Mouse (Mus musculus) hematopoietic stem cell, adult 5-6 weeks (primary cell): Measurements from ENCODE around the gene Prkab1. TPM values are rescaled to one million over a fixed set of nuclear protein-coding genes. Genes with fewer than 3 reads are reported as not detected.

Source experiments
- ATAC-seq, 2 experiments: fragments of 125-278 bp in 1 of 2; replicated peaks in 1 of 2; 2 replicates each; pipeline ENCODE4 v1.8.0; 2016 to 2017; ENCODE audit warnings: inconsistent platforms in 2 of 2, mild to moderate bottlenecking in 2 of 2, moderate number of reproducible peaks in 2 of 2, low read depth in 1 of 2, moderate TSS enrichment in 1 of 2; ENCODE audit not compliant: low FRiP score in 2 of 2, poor library complexity in 2 of 2, severe bottlenecking in 2 of 2, insufficient read depth in 1 of 2, low TSS enrichment in 1 of 2
- total RNA-seq: library from RNA; stranded (forward); fragments of 172-1452, 232-1000 nt; gene quantifications from 2 replicates; pipeline ENCODE4 v1.2.3, GENCODE M21; 2017

Prkab1 gene
- total RNA-seq: 38.0 and 49.0 TPM in 2 replicates

DNA sequence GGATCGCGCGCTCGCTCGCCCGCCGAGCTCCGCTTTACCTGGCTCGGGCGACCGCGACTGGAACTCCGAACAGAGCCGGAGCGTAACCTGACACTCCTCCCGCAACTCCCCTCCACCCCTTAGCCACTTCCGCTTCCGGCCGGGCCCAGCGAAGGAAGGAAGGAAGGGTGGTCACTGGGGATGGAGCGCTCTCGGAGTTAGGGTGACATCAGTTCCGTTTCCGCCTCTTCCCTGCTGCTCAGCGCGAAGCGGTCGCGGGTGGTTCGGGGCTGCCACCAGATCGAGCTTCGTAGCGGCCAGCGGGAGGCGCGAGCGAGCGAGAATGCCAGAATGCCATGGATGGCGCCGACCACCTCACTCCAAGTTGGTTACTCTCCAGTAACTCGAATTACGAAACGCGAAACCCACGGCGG is at the start of gene Prkab1:
TSS of gene Prkab1 (minus strand) at position 182 of the 413 bp plus-strand sequence.
- ATAC-seq: peak; percentile 77 to 81

DNA sequence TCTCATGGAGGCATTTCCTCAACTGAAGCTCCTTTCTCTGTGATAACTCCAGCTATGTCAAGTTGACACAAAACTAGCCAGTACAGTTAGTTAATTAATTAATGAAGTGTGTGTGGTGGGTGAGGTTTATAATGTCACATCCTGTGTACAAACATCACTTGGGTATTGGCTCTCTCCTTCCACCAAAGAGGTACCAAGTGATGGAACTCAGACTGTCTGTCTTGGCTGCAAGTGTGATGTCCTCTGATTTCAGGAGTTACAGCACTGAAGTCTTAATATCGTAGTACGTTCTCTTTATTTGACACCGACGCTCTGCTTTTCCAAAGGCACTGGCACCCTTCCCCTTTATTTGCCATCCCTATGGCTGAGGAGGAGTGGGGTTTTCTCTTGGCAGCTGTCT is 45.3 kb upstream of the Prkab1 start:
- ATAC-seq: no peak

DNA sequence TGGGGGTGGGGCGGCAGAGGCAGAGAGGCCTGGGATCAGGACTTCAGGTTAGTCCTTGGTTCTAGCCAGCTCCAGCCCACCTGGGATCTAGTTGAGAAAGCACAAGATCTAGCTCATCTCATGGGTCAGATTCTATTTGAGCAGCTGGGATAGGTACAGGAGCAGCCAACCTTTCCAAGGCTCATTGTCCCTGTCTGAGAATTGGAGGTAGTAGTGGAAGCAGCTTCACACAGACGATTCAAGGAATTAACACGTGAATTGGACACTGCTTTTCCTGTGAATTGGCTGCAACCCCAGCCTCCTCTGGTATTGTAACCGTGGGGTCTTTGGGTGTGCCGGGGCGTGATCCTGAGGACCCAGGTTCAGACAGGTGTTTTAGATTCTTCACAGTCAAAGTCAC is 28.5 kb upstream of the Prkab1 start:
- no peak for ATAC-seq

DNA sequence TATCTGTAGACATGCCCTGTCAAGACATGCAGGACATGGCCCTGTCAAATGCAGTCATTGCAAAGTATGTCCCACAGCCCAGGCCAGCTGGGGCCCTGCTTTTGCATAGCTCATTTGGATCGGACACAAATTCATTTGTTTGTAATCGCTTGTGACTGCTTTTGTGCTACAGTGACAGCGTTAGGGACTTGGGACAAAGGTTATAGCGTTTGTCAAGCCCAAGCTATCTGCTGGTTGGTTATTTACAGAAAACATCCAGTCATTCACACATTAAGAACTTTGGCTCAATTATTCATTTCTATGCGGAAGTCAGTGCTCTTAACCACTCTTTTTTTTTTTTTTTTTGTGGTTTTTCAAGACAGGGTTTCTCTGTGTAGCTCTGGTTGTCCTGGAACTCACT is 27.9 kb upstream of the Prkab1 start:
- no peak for ATAC-seq

DNA sequence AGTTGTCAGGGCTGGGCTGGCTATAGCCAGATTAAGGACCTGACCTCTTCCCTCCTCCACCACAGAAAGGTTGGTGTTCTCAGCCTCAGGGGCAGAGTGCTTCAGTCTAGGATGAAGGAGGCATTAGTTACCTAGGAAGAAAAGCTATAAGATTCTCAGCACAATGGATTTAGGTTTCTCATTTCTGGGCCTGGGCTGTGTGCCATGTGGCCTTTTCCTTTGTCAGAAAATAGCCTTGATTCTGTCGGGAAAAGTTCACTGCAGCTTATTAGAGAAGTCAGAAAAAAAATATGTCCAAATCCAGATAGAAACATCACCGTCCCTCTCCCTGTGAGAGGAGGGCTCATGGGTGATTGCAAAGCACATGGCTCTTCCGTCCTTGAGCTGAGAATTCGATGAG is 25.5 kb upstream of the Prkab1 start:
- ATAC-seq: no peak

DNA sequence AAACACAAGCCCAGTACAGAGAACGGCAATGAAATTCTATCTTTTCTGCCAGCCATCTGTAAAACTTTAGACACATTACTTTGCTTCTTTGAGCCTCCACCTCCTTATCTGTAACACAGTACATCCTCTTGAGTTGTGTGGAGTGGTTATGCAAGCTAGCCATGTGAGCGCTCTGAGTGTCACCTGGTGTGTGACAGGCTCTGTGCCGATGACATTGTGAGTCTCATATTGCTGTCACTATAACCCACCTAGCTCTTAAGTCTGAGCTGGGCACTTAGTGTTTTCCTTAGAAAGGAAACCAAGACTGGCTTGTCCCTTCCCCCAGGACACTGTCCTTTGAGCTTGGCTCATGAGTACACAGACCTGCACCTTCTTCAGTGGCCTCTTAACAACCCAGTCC is 24.0 kb upstream of the Prkab1 start:
- ATAC-seq: no peak

DNA sequence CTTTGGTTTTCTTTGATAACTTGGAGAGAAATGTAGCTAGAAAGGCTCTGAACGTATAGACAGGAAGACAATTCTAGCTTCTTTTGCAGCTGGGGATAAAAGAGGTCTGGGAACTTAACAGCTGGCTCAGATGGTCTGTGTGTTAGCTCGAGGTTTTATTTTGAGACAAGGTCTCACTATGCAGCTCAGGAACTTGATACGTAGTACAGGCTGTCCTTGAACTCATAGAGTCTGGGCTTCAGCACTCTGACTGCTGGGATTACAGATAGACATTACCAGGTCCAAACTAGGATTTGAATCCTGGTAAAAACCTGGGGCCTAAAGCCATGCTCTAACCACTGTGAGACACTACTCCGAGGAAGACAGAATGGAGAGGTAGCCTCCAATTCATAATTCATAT is 21.9 kb upstream of the Prkab1 start:
- ATAC-seq: no peak

DNA sequence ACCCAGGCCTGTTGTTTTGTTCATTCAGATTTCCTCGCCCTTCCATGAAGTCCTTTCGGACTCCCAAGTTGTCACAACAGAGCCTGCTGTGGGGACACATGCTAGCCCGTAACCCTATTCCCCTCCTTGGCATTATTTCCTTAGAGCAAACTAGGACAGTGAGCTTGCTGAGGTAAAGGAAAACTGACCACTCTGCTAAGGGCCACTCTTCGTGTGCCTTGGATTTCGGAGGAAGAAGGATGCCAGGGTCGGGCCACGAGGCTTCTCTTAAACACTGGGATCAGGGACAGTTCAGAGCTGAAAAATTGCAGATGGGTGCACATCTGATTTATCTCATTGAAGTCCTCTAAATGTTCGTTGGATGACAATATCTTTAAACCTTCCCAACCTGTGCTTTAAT is 21.3 kb upstream of the Prkab1 start:
- ATAC-seq: no peak

DNA sequence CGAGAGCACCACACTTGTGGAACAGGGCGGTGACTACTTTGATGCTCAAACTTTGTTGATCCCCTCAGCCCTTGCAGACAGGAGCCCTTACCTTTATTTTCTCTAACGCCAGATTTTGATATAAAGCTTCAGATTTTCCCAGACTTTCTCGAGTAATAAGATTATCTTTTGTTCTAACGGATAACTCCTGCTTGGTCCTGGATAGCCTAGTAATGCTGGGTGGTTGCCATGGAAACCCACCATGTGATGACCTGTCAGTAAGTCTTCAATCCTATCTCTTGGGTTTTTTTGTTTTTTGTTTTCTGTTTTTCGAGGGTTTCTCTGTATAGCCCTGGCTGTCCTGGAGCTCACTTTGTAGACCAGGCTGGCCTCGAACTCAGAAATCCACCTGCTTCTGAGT is 17.9 kb upstream of the Prkab1 start:
- no peak for ATAC-seq

DNA sequence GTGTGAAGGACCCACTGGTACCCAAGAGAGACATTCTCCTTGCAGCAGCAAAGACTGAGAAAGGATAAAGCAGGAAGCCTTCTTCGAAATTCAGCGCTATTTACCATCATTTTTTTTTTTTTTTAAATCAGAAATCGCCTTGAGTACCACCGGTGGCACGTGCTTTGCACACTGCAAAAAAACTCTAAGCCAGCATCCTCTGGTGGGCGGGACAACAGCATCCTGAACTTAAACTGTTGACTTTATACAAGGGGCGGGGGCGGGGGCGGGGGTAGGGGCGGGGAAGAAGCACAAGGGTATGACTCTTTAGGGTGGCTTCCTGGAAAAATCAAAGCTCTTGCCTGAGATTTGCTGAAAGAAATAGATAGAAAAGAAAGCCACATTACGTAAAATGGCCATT is 15.4 kb upstream of the Prkab1 start:
- no peak for ATAC-seq

DNA sequence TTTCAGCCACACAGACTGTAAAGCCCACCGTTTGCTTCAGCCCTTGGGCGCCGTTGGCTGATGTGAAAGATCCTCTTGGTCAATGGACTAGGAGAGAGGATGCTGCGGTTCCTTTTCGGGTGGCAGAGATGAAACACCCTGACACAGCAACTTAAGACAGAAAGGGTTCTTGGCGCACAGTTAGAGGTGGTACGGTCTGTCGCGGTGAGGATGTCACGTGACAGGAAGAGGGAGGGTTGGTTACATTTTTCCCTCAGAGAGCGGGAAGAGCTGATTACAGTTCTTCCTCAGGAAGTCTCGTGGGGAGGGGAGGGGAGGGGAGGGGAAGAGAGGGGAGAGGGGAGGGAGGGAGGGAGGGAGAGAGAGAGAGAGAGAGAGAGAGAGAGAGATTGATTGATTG is 13.4 kb upstream of the Prkab1 start:
- no peak for ATAC-seq

DNA sequence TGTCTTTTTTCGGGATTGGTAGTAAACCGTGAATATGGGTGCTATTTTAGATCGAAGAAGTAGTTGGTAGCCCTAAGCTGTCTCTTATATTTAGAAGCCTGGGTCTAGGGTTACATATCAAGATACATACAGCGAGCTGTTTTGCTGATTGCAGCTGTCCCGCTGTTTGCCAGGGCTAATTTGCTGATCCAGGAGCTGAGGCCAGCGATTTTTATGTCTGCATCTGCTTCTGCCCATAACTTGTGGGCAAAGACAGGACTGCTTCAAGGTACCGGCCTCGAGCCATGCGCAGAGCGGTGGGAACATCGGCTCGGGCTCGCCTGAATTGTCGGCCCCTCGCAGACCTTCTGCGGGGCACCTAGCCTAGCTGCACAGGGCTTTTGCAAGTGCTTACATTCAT is 12.2 kb upstream of the Prkab1 start:
- ATAC-seq: no peak

DNA sequence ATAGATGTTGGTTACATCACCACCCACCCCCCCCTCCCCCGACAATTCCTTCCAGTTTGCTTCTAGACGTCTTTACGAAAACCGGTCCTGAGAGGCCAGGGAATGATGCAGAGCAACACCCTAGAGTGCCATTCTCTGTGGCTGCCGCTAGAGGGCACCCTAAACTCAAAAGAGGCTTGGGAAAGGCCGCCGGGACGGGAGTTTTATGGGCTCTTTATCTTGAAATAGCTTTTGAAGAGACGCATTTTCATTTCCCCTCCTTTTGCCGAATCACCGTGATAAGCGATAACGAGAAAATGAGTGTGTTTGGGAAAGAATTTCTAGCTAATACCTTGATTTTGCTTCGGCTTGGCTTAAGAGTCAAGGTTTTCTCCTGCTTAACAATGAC is 6.9 kb upstream of the Prkab1 start:
- peak; percentile 31 to 42; a peak in 3 of 4 replicates for ATAC-seq

DNA sequence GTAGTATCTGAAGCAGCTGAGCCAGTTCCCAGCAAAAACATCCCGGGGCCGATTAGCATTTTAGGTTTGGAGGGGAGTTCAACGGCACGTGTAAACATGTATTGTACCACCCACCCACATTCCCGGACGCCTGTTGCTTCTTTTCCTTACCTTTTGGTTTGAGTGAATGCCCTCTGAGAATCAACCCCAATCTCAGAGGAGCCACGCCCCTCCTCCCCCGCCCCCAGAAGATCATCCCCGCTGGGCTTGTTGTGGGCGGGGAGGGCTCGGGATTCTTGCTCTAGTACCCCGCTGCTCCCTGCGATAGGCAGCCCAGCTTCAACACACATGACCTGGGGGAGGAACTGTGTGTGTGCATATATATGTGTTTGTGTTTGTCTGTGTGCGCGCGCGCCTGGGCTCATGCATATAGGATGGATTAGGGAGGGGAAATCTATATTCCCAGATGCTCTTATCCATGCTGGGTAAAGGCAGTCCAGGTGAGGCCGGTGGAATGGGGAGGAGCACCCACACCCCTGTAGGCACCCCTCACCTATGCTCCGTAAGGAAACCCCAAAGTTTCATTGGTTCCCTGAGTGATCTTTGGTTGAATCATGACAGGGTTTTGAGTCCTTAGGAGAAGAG is 6.4 kb upstream of the Prkab1 start:
- no peak for ATAC-seq

DNA sequence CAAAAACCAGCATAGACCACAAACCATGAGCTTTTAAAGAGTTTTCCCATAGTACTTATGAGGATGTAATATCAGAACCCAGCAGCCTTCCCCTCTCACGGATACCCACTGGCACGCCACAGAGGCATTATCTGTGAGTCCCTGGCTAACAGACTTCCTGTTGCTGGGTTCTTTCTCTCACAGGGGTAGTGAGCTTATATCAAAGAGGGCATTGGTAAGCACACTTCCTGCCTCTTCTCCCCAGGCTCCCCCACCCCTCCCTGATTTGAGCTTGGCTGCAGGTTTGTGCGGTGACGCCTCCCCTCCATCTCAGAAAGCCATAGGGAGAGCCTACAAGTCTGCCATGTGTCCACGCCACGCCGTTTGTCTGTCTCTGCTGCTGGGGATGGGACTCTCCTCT is 4.8 kb upstream of the Prkab1 start:
- ATAC-seq: peak; percentile 84 to 87

DNA sequence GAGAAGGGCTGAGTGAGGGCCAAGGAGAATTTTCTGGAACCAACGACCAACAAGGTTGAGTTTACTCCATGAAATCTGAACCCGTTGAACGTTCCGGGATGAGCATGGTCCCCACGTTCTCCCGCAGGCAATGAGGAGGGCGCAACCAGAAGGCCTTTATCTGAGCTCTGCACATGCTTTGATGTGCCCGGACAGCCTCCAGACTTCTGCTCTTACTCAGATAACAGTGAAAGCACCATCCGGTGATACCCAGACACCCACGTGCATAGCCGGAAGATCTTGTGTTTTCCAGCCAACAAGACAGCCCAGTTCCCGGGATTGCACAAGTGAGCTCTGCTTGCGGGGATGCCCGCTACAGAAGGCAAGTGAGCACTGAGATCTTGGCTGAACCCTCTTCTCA is 2.3 kb upstream of the Prkab1 start:
- ATAC-seq: no peak

DNA sequence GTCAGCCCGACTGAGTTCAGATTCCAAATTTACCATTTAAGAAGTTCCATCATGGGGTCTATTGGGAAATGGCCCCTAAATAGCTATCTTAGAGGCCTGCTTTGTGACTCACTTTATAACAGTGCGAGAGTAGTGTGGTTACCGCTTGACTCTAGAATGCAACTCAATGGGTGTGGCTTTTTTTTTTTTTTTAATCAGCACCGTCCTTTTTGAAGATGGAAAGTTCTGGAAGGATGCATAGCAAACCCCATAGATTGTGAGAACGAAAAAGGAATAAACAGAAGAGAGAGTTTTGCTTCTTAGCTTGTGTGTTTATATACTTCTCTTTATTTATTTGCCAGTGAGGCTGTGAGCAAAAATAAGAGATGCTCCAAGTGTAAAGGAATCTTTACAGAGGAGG is 1.8 kb upstream of the Prkab1 start:
- no peak for ATAC-seq

DNA sequence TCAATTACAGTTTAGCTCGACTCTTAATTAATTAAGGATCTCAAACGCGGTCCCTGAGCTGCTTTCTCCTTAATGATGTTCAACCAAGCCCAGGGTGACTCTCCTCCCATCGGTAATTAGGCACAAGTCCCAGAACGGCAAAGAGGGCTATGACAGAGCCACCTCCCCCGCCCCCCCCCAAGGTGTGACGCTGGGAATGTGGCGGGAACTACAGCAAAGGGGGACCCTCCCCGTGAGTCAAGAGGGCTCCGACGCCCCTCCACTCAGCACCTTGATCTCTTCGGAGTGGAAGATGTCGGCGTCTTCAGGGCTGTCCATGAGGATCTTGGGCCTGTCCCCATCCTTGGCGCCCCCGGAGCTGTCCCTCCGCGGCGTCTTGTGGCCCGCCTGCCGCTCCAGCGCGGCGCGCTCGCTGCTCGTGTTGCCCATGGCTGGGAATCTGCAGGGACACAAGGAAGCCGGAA is 455 bp downstream of the Prkab1 start:
- no peak for ATAC-seq

DNA sequence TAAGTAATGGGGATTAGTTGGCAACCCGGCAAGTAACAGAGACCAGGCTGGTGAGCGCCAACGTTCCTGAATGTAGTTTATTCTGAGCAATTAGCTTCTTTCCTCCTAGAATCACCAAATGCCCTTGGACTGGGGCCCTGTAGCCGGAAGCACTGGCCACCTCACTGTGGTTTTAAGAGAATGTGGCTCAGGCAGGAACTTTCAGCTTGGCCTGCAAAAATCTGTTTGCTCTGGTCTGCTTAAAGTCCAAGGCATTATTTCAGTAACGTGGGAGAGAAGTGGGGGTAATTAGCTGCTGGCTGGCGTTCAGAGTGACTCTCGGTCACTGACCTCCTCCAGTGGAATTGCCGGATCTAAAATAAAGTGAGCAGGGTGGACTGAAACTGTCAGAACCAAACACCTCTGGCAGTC is 1.1 kb downstream of the Prkab1 start:
- no peak for ATAC-seq
